In the genomic region with DNA sequence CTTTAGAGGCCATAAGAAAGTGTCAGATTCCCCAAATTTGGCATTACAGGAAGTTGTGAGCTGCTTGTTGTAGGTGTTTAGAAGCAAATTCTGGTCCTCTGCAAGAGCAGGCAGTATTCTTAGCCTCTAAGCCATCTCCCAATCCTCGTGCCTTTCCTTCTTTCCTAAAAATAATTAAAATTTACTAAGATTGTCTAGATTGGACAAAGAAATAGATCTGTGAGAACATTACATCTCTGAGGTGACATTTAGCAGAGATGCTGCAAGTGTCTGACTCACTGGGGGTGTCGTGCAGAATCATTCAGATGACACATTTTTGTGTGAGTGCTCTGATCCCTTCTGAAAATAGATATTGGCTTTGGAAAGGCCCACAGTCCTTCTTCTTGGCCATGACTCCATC, we compare ENCODE assay signal across 26 mouse cellular contexts.
DNase-seq lines count a peak whose midpoint lies in the region; ATAC-seq and TF ChIP-seq lines count a peak whose summit lies in the region.
"Had no signal": no experiment of that assay in that cellular context is flagged by ENCODE, and none has a peak within 500 bp of the region (broad histone marks: within the 10 kb centered on the region; RNA-seq: fewer than 3 reads in every experiment).

No protein-coding gene starts in this region.

- H3K4me3 ChIP-seq in layer of hippocampus, adult 2 months: no peak overlapping the region
- H3K4me3 ChIP-seq: erythroblast, embryonic 14.5 days; heart, embryonic 13.5 days; hindbrain, embryonic 10.5 days; hindbrain, embryonic 15.5 days; midbrain, embryonic 13.5 days had no signal

- DNase-seq in layer of hippocampus, adult 2 months (ENCODE audit: low spot score in 2 of 2): no peak
- DNase-seq in layer of hippocampus, adult 11-12 months (ENCODE audit: low spot score): no peak
- DNase-seq in right cerebral cortex, adult 18-20 months: peak; percentile 57
- no peak for DNase-seq in right cerebral cortex, postnatal 4 days
- DNase-seq in left cerebral cortex, postnatal 36 days (ENCODE audit: low spot score in 2 of 2): peak; percentile 17 to 20
- DNase-seq: adrenal gland, postnatal 36 days; B cell, adult 2 months; cerebellum, adult 2 months; cerebellum, postnatal 14 days; heart, postnatal 10 days; kidney, adult 2 months; kidney, postnatal 4 days; liver; lung, adult 2 months; lung, postnatal 10 days; thymus, postnatal 4 days had no signal

- no peak for ATAC-seq in monocyte, adult 5-6 weeks (replicated peaks; ENCODE audit: insufficient number of reproducible peaks, low FRiP score, low TSS enrichment, poor library complexity, severe bottlenecking)
- ATAC-seq: forebrain, embryonic 16.5 days; inflammation-experienced regulatory T-cells, adult 6 months; midbrain, embryonic 13.5 days had no signal

- intact Hi-C loops in left cerebral cortex, postnatal 36 days (cut with DNase I): no loop called here

- TF ChIP-seq CTCF in layer of hippocampus, adult 2 months (conservative IDR thresholded peaks at IDR 0.05): no peak

- peak overlapping the region; percentile 44; the same call in 1 of the 2 replicates for H3K27ac ChIP-seq in layer of hippocampus, adult 2 months
- H3K27ac ChIP-seq: heart, embryonic 13.5 days; hindbrain, embryonic 10.5 days; hindbrain, embryonic 15.5 days; liver, embryonic 14.5 days; macrophage; midbrain, embryonic 13.5 days had no signal

Comparison
In these comparisons a context has a peak if more than half of its experiments do, and no peak if none do; other contexts are left out.
1. DNase-seq: peak in right cerebral cortex, adult 18-20 months (single experiment) and left cerebral cortex, postnatal 36 days (2 of 2); none in layer of hippocampus, adult 2 months (0 of 2), layer of hippocampus, adult 11-12 months (single experiment) and right cerebral cortex, postnatal 4 days (single experiment).